Mouse (Mus musculus) thymus, adult 2 months (tissue): Measurements from ENCODE around the gene Lgals4.

Experiments used
- CTCF ChIP-seq: fragments of 200-500 bp; IDR thresholded peaks from 2 replicates; pipeline ENCODE4 v1.5.1; 2012; ENCODE audit warnings: mild to moderate bottlenecking, control low read depth, low read length, moderate library complexity, borderline replicate concordance; ENCODE audit not compliant: control insufficient read depth, poor library complexity, insufficient read depth; ENCODE audit errors: extremely low read depth
- POLR2A ChIP-seq: fragments of 200-500 bp; IDR thresholded peaks from 2 replicates; pipeline ENCODE4 v1.6.1; 2012; ENCODE audit warnings: mild to moderate bottlenecking, low read length, control low read depth, moderate library complexity; ENCODE audit not compliant: control insufficient read depth, poor library complexity, insufficient read depth; ENCODE audit errors: extremely low read depth

DNA sequence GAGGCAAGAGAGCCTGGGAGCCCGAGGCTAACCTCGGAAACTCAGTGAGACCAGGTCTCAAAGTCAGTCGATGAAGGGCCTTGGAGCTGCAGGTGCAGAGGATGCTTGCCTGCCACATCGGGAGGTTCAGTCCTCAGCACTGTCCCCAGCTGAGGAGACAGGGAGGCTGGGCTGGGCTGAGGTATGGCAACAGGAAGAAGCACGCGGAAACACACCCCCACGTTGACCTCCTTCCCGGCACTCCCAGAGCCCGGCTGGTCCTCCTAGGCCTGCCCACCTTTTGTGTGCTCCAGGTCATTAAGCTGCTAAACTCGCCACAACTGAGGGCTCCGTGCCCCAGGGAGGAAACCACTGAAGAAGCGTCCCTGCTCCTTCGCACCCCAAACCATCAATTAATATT, 47.5 kb downstream of the Lgals4 start, which contains the start of gene Capn12:
- no peak for TF ChIP-seq CTCF
- TF ChIP-seq POLR2A, result no peak
